In the genomic region with DNA sequence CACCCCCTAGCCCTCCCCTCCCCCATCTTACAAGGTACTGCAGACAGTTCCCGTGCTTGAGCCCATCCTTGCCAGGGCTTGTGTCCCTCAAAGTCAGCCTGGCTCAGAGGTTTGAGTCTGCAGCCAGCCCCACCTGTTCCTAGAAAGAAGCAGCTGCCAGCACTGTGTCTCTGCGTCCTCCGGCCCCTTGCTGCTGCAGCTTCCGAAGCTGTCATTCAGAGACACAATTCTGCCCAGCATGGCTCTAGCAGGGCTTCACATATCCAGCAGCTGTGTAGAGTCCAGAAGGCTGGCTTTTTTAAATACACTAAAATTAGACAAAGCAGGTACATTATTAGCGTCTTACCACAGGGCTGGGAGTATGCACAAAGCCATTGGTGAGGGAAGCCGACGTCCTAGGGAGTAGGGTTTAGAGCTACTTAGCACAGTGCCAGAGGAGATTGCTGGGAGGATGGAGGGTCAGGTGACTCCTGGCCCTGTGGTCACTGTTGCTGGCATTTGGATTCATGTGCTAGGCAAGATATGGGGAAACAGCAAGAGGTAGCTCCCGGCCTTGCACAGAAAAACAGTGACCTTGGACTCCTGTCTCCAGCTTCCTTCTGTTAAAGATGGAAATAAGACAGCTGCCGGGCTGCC, we compare ENCODE assay signal across 9 mouse cellular contexts.
DNase-seq lines count a peak whose midpoint lies in the region; ATAC-seq and TF ChIP-seq lines count a peak whose summit lies in the region.
"Had no signal": no experiment of that assay in that cellular context is flagged by ENCODE, and none has a peak within 500 bp of the region (broad histone marks: within the 10 kb centered on the region; RNA-seq: fewer than 3 reads in every experiment).

No protein-coding gene starts in this region.

- peak overlapping the region; percentile 39; the same call in 1 of the 2 replicates for H3K27ac ChIP-seq in layer of hippocampus, adult 2 months
- H3K27ac ChIP-seq in forebrain, embryonic 14.5 days (ENCODE audit: low read depth, low read length), result peak overlapping the region; percentile 46; the same call in 1 of the 2 replicates
- H3K27ac ChIP-seq in hindbrain, embryonic 14.5 days, result peak overlapping the region; percentile 16
- no peak overlapping the region for H3K27ac ChIP-seq in liver, postnatal 0 days (ENCODE audit: low read depth)
- H3K27ac ChIP-seq: liver, embryonic 13.5 days had no signal

- H3K9ac ChIP-seq in forebrain, embryonic 14.5 days (ENCODE audit: low read length), result no peak overlapping the region; the same call in 1 of the 2 replicates
- no peak overlapping the region for H3K9ac ChIP-seq in hindbrain, embryonic 14.5 days
- no peak overlapping the region for H3K9ac ChIP-seq in liver, postnatal 0 days (replicated peaks)
- H3K9ac ChIP-seq: liver, embryonic 13.5 days had no signal

- peak; percentile 33; the same call in 1 of the 2 replicates for ATAC-seq in forebrain, embryonic 14.5 days
- peak; percentile 35 for ATAC-seq in hindbrain, embryonic 14.5 days (ENCODE audit: low FRiP score)
- no peak for ATAC-seq in liver, postnatal 0 days

- no peak overlapping the region for H3ac ChIP-seq in myocyte (ENCODE audit: control insufficient read depth, insufficient read length)

- no peaks in the 10 kb centered on the region for H3K9me3 ChIP-seq in forebrain, embryonic 14.5 days (replicated peaks; ENCODE audit: control insufficient read depth, low read length)
- no peaks in the 10 kb centered on the region for H3K9me3 ChIP-seq in hindbrain, embryonic 14.5 days (ENCODE audit: control insufficient read depth, low read length)
- H3K9me3 ChIP-seq in liver, postnatal 0 days (ENCODE audit: low read length), result no peaks in the 10 kb centered on the region
- H3K9me3 ChIP-seq: liver, embryonic 13.5 days had no signal

- 17% methylated on average over 9 of the region's 9 CpGs for WGBS in forebrain, embryonic 14.5 days
- WGBS in hindbrain, embryonic 14.5 days, result 18% methylated on average over 9 of the region's 9 CpGs
- 66% methylated on average over 9 of the region's 9 CpGs for WGBS in liver, postnatal 0 days (ENCODE audit: insufficient replicate concordance)

- H3K4me3 ChIP-seq in layer of hippocampus, adult 2 months, result no peak overlapping the region
- H3K4me3 ChIP-seq in forebrain, embryonic 14.5 days (ENCODE audit: low read depth, low read length), result no peak overlapping the region
- no peak overlapping the region for H3K4me3 ChIP-seq in hindbrain, embryonic 14.5 days (replicated peaks; ENCODE audit: low read length)
- no peak overlapping the region for H3K4me3 ChIP-seq in myocyte
- H3K4me3 ChIP-seq in liver, postnatal 0 days (ENCODE audit: low read depth, low read length), result no peak overlapping the region
- H3K4me3 ChIP-seq: liver, embryonic 13.5 days had no signal

- no peak for TF ChIP-seq EP300 in liver, postnatal 0 days (IDR thresholded peaks at IDR 0.05; ENCODE audit: low read depth)

- no peaks in the 10 kb centered on the region for H3K79me2 ChIP-seq in myocyte (ENCODE audit: control insufficient read depth, insufficient read depth)

- H3K36me3 ChIP-seq in forebrain, embryonic 14.5 days (ENCODE audit: control insufficient read depth, insufficient read depth, low read length), result no peaks in the 10 kb centered on the region
- no peaks in the 10 kb centered on the region for H3K36me3 ChIP-seq in hindbrain, embryonic 14.5 days (replicated peaks; ENCODE audit: control insufficient read depth, insufficient read depth)
- H3K36me3 ChIP-seq in myocyte (ENCODE audit: control insufficient read depth, insufficient read depth), result no peaks in the 10 kb centered on the region
- H3K36me3 ChIP-seq in liver, postnatal 0 days (replicated peaks; ENCODE audit: insufficient read depth, low read length), result no peaks in the 10 kb centered on the region
- H3K36me3 ChIP-seq: liver, embryonic 13.5 days had no signal

- no peaks in the 10 kb centered on the region for H3K27me3 ChIP-seq in forebrain, embryonic 14.5 days (replicated peaks; ENCODE audit: control insufficient read depth, insufficient read depth, low read length)
- no peaks in the 10 kb centered on the region for H3K27me3 ChIP-seq in hindbrain, embryonic 14.5 days (ENCODE audit: control insufficient read depth, insufficient read depth, low read length)
- H3K27me3 ChIP-seq in myocyte (ENCODE audit: control insufficient read depth, insufficient read depth, insufficient read length), result no peaks in the 10 kb centered on the region
- no peaks in the 10 kb centered on the region for H3K27me3 ChIP-seq in liver, postnatal 0 days (ENCODE audit: insufficient read depth, low read length)
- H3K27me3 ChIP-seq: liver, embryonic 13.5 days had no signal

- intact Hi-C loops in left cerebral cortex, postnatal 14 days (cut with DNase I), result no loop called here

- peaks cover 48% of the 10 kb centered on the region for H3K4me1 ChIP-seq in forebrain, embryonic 14.5 days (ENCODE audit: control insufficient read depth, insufficient read depth, low read length)
- H3K4me1 ChIP-seq in hindbrain, embryonic 14.5 days (replicated peaks; ENCODE audit: control insufficient read depth, insufficient read depth, low read length), result peaks cover 40% of the 10 kb centered on the region
- H3K4me1 ChIP-seq in liver, postnatal 0 days (ENCODE audit: insufficient read depth), result no peaks in the 10 kb centered on the region
- H3K4me1 ChIP-seq: liver, embryonic 13.5 days had no signal

- DNase-seq in layer of hippocampus, adult 2 months (ENCODE audit: low spot score in 2 of 2), result no peak
- no peak for DNase-seq in layer of hippocampus, adult 8-10 months (ENCODE audit: low spot score in 2 of 2)
- peak; percentile 67 for DNase-seq in forebrain, embryonic 14.5 days (ENCODE audit: low spot score)
- no peak for DNase-seq in hindbrain, embryonic 14.5 days (ENCODE audit: low spot score)
- DNase-seq in spleen, postnatal 4 days (ENCODE audit: low spot score in 2 of 2), result no peak
- DNase-seq in left cerebral cortex, postnatal 14 days (ENCODE audit: low spot score in 2 of 2), result no peak
- DNase-seq in liver, postnatal 0 days, result no peak
- DNase-seq: liver, embryonic 13.5 days had no signal

- no peak overlapping the region for H3K4me2 ChIP-seq in forebrain, embryonic 14.5 days (ENCODE audit: low read length)
- H3K4me2 ChIP-seq in hindbrain, embryonic 14.5 days (replicated peaks), result no peak overlapping the region
- H3K4me2 ChIP-seq in myocyte (ENCODE audit: low read depth), result no peak overlapping the region
- H3K4me2 ChIP-seq in liver, postnatal 0 days (ENCODE audit: low read depth, low read length), result no peak overlapping the region
- H3K4me2 ChIP-seq: liver, embryonic 13.5 days had no signal

- TF ChIP-seq CTCF in layer of hippocampus, adult 2 months (conservative IDR thresholded peaks at IDR 0.05), result no peak
- no peak for TF ChIP-seq CTCF in liver, postnatal 0 days (IDR thresholded peaks at IDR 0.05; ENCODE audit: low read depth)

- TF ChIP-seq POLR2A in myocyte (IDR thresholded peaks at IDR 0.05; ENCODE audit: insufficient read length, low read depth), result no peak

TF ChIP-seq in myocyte, 11 proteins besides CTCF, POLR2A, EP300 and RAD21:
- no peak for TF ChIP-seq SRF (IDR thresholded peaks at IDR 0.05; ENCODE audit: control insufficient read depth, insufficient read length, low read depth)
- no peak for TF ChIP-seq E2F4 (IDR thresholded peaks at IDR 0.05; ENCODE audit: insufficient read depth)
- TF ChIP-seq POLR2AphosphoS2 (IDR thresholded peaks at IDR 0.05; ENCODE audit: insufficient read length, low read depth), result no peak
- peak; percentile 41 for TF ChIP-seq TCF3 (IDR thresholded peaks at IDR 0.05; ENCODE audit: insufficient read length, low read depth)
- TF ChIP-seq MAX (IDR thresholded peaks at IDR 0.05; ENCODE audit: low read depth), result no peak
- no peak for TF ChIP-seq USF1 (IDR thresholded peaks at IDR 0.05; ENCODE audit: low read depth)
- TF ChIP-seq TCF12 (IDR thresholded peaks at IDR 0.05; ENCODE audit: insufficient read depth, poor library complexity, severe bottlenecking), result peak; percentile 66
- TF ChIP-seq MYOG (IDR thresholded peaks at IDR 0.05; ENCODE audit: control insufficient read depth in 1 of 3, insufficient read depth in 1 of 3, insufficient read length in 2 of 3, low read depth in 2 of 3), result peak; percentile 70 to 93 (median 73)
- TF ChIP-seq CEBPB (IDR thresholded peaks at IDR 0.05; ENCODE audit: insufficient read depth, poor library complexity, severe bottlenecking), result no peak
- peak; percentile 47 to 85 (median 81) for TF ChIP-seq MYOD1 (IDR thresholded peaks at IDR 0.05; ENCODE audit: control insufficient read depth in 1 of 3, insufficient read length in 2 of 3, low read depth in 2 of 3)
